In the genomic region with DNA sequence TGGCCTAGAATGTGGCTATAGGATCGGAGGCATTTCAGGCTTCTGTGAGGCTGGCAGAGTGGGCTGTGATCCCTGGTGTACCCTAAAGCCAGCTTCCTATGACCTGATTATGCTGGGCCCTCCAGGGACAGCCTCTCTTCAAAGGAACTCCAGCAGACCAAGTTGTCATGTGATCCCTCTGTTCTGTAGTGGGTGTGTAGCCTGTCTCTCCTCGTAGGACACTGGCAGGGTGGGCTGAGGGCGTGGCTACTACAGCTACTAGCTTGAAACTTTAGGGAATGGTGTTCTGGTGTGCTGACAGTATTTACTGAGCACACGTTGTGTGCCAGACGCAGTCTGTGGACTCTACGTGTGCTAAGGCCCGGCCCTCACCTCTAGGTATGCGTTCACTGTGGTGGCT, we compare ENCODE assay signal across 13 mouse cellular contexts. TPM values are rescaled to one million over a fixed set of nuclear protein-coding genes. Genes with fewer than 3 reads are reported as not detected.
A peak's percentile ranks its signal among the peaks of the same experiment; 100 is the strongest.
DNase-seq lines count a peak whose midpoint lies in the region; ATAC-seq and TF ChIP-seq lines count a peak whose summit lies in the region.
"Had no signal": no experiment of that assay in that cellular context is flagged by ENCODE, and none has a peak within 500 bp of the region (broad histone marks: within the 10 kb centered on the region; RNA-seq: fewer than 3 reads in every experiment).

No protein-coding gene starts in this region.

- ATAC-seq in erythroblast, adult 5-6 weeks (replicated peaks; ENCODE audit: low FRiP score, poor library complexity, severe bottlenecking), result no peak
- no peak for ATAC-seq in liver, embryonic 12.5 days
- ATAC-seq in frontal cortex, adult (ENCODE audit: low TSS enrichment), result no peak
- ATAC-seq: inflammation-experienced regulatory T-cells, adult 6 months had no signal

- no peak for DNase-seq in layer of hippocampus, adult 2 months (ENCODE audit: low spot score in 2 of 2)
- no peak for DNase-seq in layer of hippocampus, postnatal 36 days
- DNase-seq in R1 (ENCODE audit: low read depth, low spot score), result peak; percentile 55
- DNase-seq in cerebellum, adult 9-10 months, result no peak
- DNase-seq: adrenal gland, postnatal 14 days; cerebellum, adult 2 months; thymus, adult 18-20 months had no signal

- peaks cover 2% of the 10 kb centered on the region; the same call in 1 of the 2 replicates for H3K9me3 ChIP-seq in erythroblast, embryonic 14.5 days (ENCODE audit: control insufficient read depth, low read length)
- H3K9me3 ChIP-seq in liver, embryonic 12.5 days (replicated peaks), result no peaks in the 10 kb centered on the region
- H3K9me3 ChIP-seq: midbrain, embryonic 12.5 days had no signal

- H3K4me3 ChIP-seq in erythroblast, embryonic 14.5 days (replicated peaks), result peak overlapping the region; percentile 35
- no peak overlapping the region for H3K4me3 ChIP-seq in layer of hippocampus, adult 2 months
- H3K4me3 ChIP-seq in liver, embryonic 12.5 days, result peak overlapping the region; percentile 8; the same call in 1 of the 2 replicates
- H3K4me3 ChIP-seq: midbrain, embryonic 12.5 days had no signal

- peaks cover 70% of the 10 kb centered on the region for H3K36me3 ChIP-seq in erythroblast, embryonic 14.5 days (ENCODE audit: control insufficient read depth)
- H3K36me3 ChIP-seq in liver, embryonic 12.5 days, result peaks cover 54% of the 10 kb centered on the region
- H3K36me3 ChIP-seq: midbrain, embryonic 12.5 days had no signal

- TF ChIP-seq CTCF in layer of hippocampus, adult 2 months (conservative IDR thresholded peaks at IDR 0.05), result no peak

- peak overlapping the region; percentile 96 for H3K4me2 ChIP-seq in liver, embryonic 12.5 days
- H3K4me2 ChIP-seq: midbrain, embryonic 12.5 days had no signal

- H3K27ac ChIP-seq in layer of hippocampus, adult 2 months, result peak overlapping the region; percentile 67
- peak overlapping the region; percentile 94 for H3K27ac ChIP-seq in liver, embryonic 12.5 days
- H3K27ac ChIP-seq: midbrain, embryonic 12.5 days had no signal

- H3K27me3 ChIP-seq in erythroblast, embryonic 14.5 days (ENCODE audit: control insufficient read depth), result no peaks in the 10 kb centered on the region
- H3K27me3 ChIP-seq in liver, embryonic 12.5 days (replicated peaks), result no peaks in the 10 kb centered on the region

- peaks cover 96% of the 10 kb centered on the region for H3K4me1 ChIP-seq in erythroblast, embryonic 14.5 days (ENCODE audit: control insufficient read depth)
- peaks cover 92% of the 10 kb centered on the region for H3K4me1 ChIP-seq in liver, embryonic 12.5 days

- peak overlapping the region; percentile 100 for H3K9ac ChIP-seq in liver, embryonic 12.5 days
- H3K9ac ChIP-seq: midbrain, embryonic 12.5 days had no signal

- WGBS in liver, embryonic 12.5 days (ENCODE audit: insufficient replicate concordance), result 66% methylated on average over 8 of the region's 8 CpGs

RNA-seq across cellular contexts. Expression of a gene that starts 3.4 kb away (rescaled TPM):
- 6.7 and 7.2 TPM in 2 replicates for polyA plus RNA-seq in erythroblast, embryonic 14.5 days (2012)
- total RNA-seq in erythroblast, adult 5-6 weeks (2015; ENCODE audit: low replicate concordance), result 1.9 and 2.5 TPM in 2 replicates
- total RNA-seq in erythroblast, adult 5-6 weeks (2017; ENCODE audit: low replicate concordance), result 8.7 and 10.6 TPM in 2 replicates
- total RNA-seq in layer of hippocampus, adult 2 months (2021), result 10 to 100 TPM; 42.8 to 45.9 TPM
- total RNA-seq in layer of hippocampus, postnatal 36 days (2021), result 10 to 100 TPM; 43.5 to 48.4 TPM
- 20.8 and 21.0 TPM in 2 replicates for polyA plus RNA-seq in liver, embryonic 12.5 days (2016; fragmentation: Nextera tagmentation; extraction: Ambion mirVana)

RNA-seq across cellular contexts. Expression of a gene that starts 4.9 kb away (rescaled TPM):
- 3.2 and 5.6 TPM in 2 replicates for polyA plus RNA-seq in erythroblast, embryonic 14.5 days (2012)
- total RNA-seq in erythroblast, adult 5-6 weeks (2015; ENCODE audit: low replicate concordance), result 15.6 and 27.0 TPM in 2 replicates
- total RNA-seq in erythroblast, adult 5-6 weeks (2017; ENCODE audit: low replicate concordance), result 35.7 and 41.5 TPM in 2 replicates
- 1 to 10 TPM; 1.6 to 2.4 TPM for total RNA-seq in layer of hippocampus, adult 2 months (2021)
- total RNA-seq in layer of hippocampus, postnatal 36 days (2021), result 1 to 10 TPM; 1.6 to 1.9 TPM
- polyA plus RNA-seq in liver, embryonic 12.5 days (2016; fragmentation: Nextera tagmentation; extraction: Ambion mirVana), result 1.4 TPM in 2 replicates

RNA-seq across cellular contexts. Expression of a gene that starts 10.4 kb away (rescaled TPM):
- polyA plus RNA-seq in erythroblast, embryonic 14.5 days (2012), result 52.7 and 55.8 TPM in 2 replicates
- 9.2 and 14.6 TPM in 2 replicates for total RNA-seq in erythroblast, adult 5-6 weeks (2015; ENCODE audit: low replicate concordance)
- 14.1 and 30.2 TPM in 2 replicates for total RNA-seq in erythroblast, adult 5-6 weeks (2017; ENCODE audit: low replicate concordance)
- 10 to 100 TPM; 27.5 to 30.8 TPM for total RNA-seq in layer of hippocampus, adult 2 months (2021)
- 10 to 100 TPM; 27.6 to 35.0 TPM for total RNA-seq in layer of hippocampus, postnatal 36 days (2021)
- 39.9 and 47.1 TPM in 2 replicates for polyA plus RNA-seq in liver, embryonic 12.5 days (2016; fragmentation: Nextera tagmentation; extraction: Ambion mirVana)

RNA-seq across cellular contexts. Expression of a gene that starts 17.6 kb away (rescaled TPM):
- 62.5 and 67.4 TPM in 2 replicates for polyA plus RNA-seq in erythroblast, embryonic 14.5 days (2012)
- 286 and 325 TPM in 2 replicates for total RNA-seq in erythroblast, adult 5-6 weeks (2015; ENCODE audit: low replicate concordance)
- total RNA-seq in erythroblast, adult 5-6 weeks (2017; ENCODE audit: low replicate concordance), result 463 and 486 TPM in 2 replicates
- 10 to 100 TPM; 70.1 to 72.0 TPM for total RNA-seq in layer of hippocampus, adult 2 months (2021)
- 10 to 100 TPM; 61.5 to 68.9 TPM for total RNA-seq in layer of hippocampus, postnatal 36 days (2021)
- polyA plus RNA-seq in liver, embryonic 12.5 days (2016; fragmentation: Nextera tagmentation; extraction: Ambion mirVana), result 93.8 and 100 TPM in 2 replicates

RNA-seq across cellular contexts. Expression of a gene that starts 17.7 kb away (rescaled TPM):
- polyA plus RNA-seq in erythroblast, embryonic 14.5 days (2012), result 0.01 TPM in 1 of 2 replicates, not detected in the other
- not detected in 2 replicates for total RNA-seq in erythroblast, adult 5-6 weeks (2015; ENCODE audit: low replicate concordance)
- not detected in 2 replicates for total RNA-seq in erythroblast, adult 5-6 weeks (2017; ENCODE audit: low replicate concordance)
- total RNA-seq in layer of hippocampus, adult 2 months (2021), result 1 to 10 TPM; 1.7 to 1.8 TPM
- total RNA-seq in layer of hippocampus, postnatal 36 days (2021), result 1 to 10 TPM; 1.7 to 1.9 TPM
- polyA plus RNA-seq in liver, embryonic 12.5 days (2016; fragmentation: Nextera tagmentation; extraction: Ambion mirVana), result 0.04 TPM in 1 of 2 replicates, not detected in the other
- polyA plus RNA-seq: midbrain, embryonic 12.5 days had no signal

Comparison
In these comparisons a context has a peak if more than half of its experiments do, and no peak if none do; other contexts are left out.
1. RNA of a gene that starts 4.9 kb away (total RNA-seq): 15.6 to 41.5 TPM in erythroblast, adult 5-6 weeks; 1.6 to 2.4 TPM in layer of hippocampus, adult 2 months and 1.6 to 1.9 TPM in layer of hippocampus, postnatal 36 days; every median in the first group is over 4 times any median in the second.